In genomic region chr10:14207616-14208015, GRCm38 (mm10) we compare ENCODE assay signal across 8 mouse cellular contexts.
A peak's percentile ranks its signal among the peaks of the same experiment; 100 is the strongest.
DNase-seq lines count a peak whose midpoint lies in the region; ATAC-seq lines count a peak whose summit lies in the region.

No protein-coding gene starts in this region.

- H3K9ac ChIP-seq in forebrain, embryonic 14.5 days (ENCODE audit: low read length): no peak overlapping the region
- H3K9ac ChIP-seq in forebrain, embryonic 12.5 days: no peak overlapping the region

- intact Hi-C loops in left cerebral cortex, postnatal 36 days (cut with DNase I): loop anchor here (5.0 kb wide), 1 partner anchor 150 kb away; no protein-coding TSS in a partner anchor

- H3K27me3 ChIP-seq in forebrain, embryonic 14.5 days (replicated peaks; ENCODE audit: control insufficient read depth, insufficient read depth, low read length): no peaks in the 10 kb centered on the region
- H3K27me3 ChIP-seq in forebrain, embryonic 12.5 days: no peaks in the 10 kb centered on the region

- no peak overlapping the region for H3K4me3 ChIP-seq in forebrain, embryonic 14.5 days (ENCODE audit: low read depth, low read length)
- H3K4me3 ChIP-seq in forebrain, embryonic 12.5 days (replicated peaks): no peak overlapping the region

- 49% methylated on average over 5 of the region's 5 CpGs for WGBS in forebrain, embryonic 14.5 days
- 63% methylated on average over 5 of the region's 5 CpGs for WGBS in forebrain, embryonic 12.5 days

- H3K36me3 ChIP-seq in forebrain, embryonic 14.5 days (ENCODE audit: control insufficient read depth, insufficient read depth, low read length): no peaks in the 10 kb centered on the region
- no peaks in the 10 kb centered on the region for H3K36me3 ChIP-seq in forebrain, embryonic 12.5 days (replicated peaks)

- H3K27ac ChIP-seq in forebrain, embryonic 14.5 days (ENCODE audit: low read depth, low read length): peak overlapping the region; percentile 27; the same call in 1 of the 2 replicates
- no peak overlapping the region for H3K27ac ChIP-seq in forebrain, embryonic 12.5 days

- no peaks in the 10 kb centered on the region; the same call in 1 of the 2 replicates for H3K4me1 ChIP-seq in forebrain, embryonic 14.5 days (ENCODE audit: control insufficient read depth, insufficient read depth, low read length)
- no peaks in the 10 kb centered on the region for H3K4me1 ChIP-seq in forebrain, embryonic 12.5 days

- H3K9me3 ChIP-seq in forebrain, embryonic 14.5 days (replicated peaks; ENCODE audit: control insufficient read depth, low read length): no peaks in the 10 kb centered on the region
- H3K9me3 ChIP-seq in forebrain, embryonic 12.5 days: no peaks in the 10 kb centered on the region

- ATAC-seq in forebrain, embryonic 14.5 days: peak; percentile 84
- no peak for ATAC-seq in forebrain, embryonic 12.5 days (ENCODE audit: low FRiP score)
- ATAC-seq in erythroid progenitor cell, adult 5-6 weeks (replicated peaks; ENCODE audit: low FRiP score, poor library complexity, severe bottlenecking): no peak

- peak; percentile 74 for DNase-seq in forebrain, embryonic 14.5 days (ENCODE audit: low spot score)
- peak; percentile 81 for DNase-seq in right cerebral cortex, adult 18-20 months
- DNase-seq in right cerebral cortex, postnatal 14 days: no peak
- peak; percentile 52 to 64 for DNase-seq in left cerebral cortex, postnatal 36 days (ENCODE audit: low spot score in 2 of 2)
- peak; percentile 46 to 57 for DNase-seq in thymus, postnatal 10 days (ENCODE audit: low spot score in 2 of 2)
- DNase-seq in cerebellum, postnatal 10 days: no peak

- no peak overlapping the region for H3K4me2 ChIP-seq in forebrain, embryonic 14.5 days (ENCODE audit: low read length)
- no peak overlapping the region for H3K4me2 ChIP-seq in forebrain, embryonic 12.5 days

Comparison
In these comparisons a context has a peak if more than half of its experiments do, and no peak if none do; other contexts are left out.
1. DNase-seq: peak in forebrain, embryonic 14.5 days (single experiment), right cerebral cortex, adult 18-20 months (single experiment), left cerebral cortex, postnatal 36 days (2 of 2) and thymus, postnatal 10 days (2 of 2); none in right cerebral cortex, postnatal 14 days (single experiment) and cerebellum, postnatal 10 days (0 of 2).